Mouse (Mus musculus) MEL (cell line): ENCODE data around the gene Sept5. TPM values are rescaled to one million over a fixed set of nuclear protein-coding genes. Genes with fewer than 3 reads are reported as not detected.

Experiments used
- DNase-seq: peaks from one replicate; pipeline ENCODE4 v3.0.0; 2011; ENCODE audit warnings: low read depth, low spot score
- H3K27ac ChIP-seq: 2 replicates; pipeline ENCODE4 v1.5.1; 2012; ENCODE audit warnings: low read depth, mild to moderate bottlenecking, control low read depth, low read length, moderate library complexity; ENCODE audit not compliant: control insufficient read depth
- H3K27me3 ChIP-seq, 2 experiments: fragments of 150-350 bp in 1 of 2; sonication (generic) in 1 of 2; 2 replicates each; pipeline ENCODE4 v1.6.1; 2012; ENCODE audit warnings: low read length in 2 of 2, mild to moderate bottlenecking in 2 of 2, improper control_type of control experiment in 1 of 2, moderate library complexity in 1 of 2; ENCODE audit not compliant: insufficient read depth in 2 of 2, control insufficient read depth in 1 of 2
- H3K36me3 ChIP-seq, 2 experiments: 2 replicates each; pipeline ENCODE4 v1.6.1; 2012 to 2014; ENCODE audit warnings: low read length in 2 of 2, improper control_type of control experiment in 1 of 2, inconsistent platforms in 1 of 2, mild to moderate bottlenecking in 1 of 2; ENCODE audit not compliant: insufficient read depth in 2 of 2, control insufficient read depth in 1 of 2
- H3K4me1 ChIP-seq, 2 experiments: fragments of 150-350 bp in 1 of 2; sonication (generic) in 1 of 2; 2 replicates each; pipeline ENCODE4 v1.6.1; 2012; ENCODE audit warnings: low read length in 2 of 2, improper control_type of control experiment in 1 of 2, mild to moderate bottlenecking in 1 of 2; ENCODE audit not compliant: insufficient read depth in 2 of 2, control insufficient read depth in 1 of 2
- H3K4me3 ChIP-seq, 2 experiments: fragments of 150-350 bp in 1 of 2; sonication (generic) in 1 of 2; 2 replicates each; pipeline ENCODE4 v1.5.1; 2012; ENCODE audit warnings: low read depth in 2 of 2, low read length in 2 of 2, mild to moderate bottlenecking in 2 of 2, moderate library complexity in 2 of 2, control low read depth in 1 of 2, improper control_type of control experiment in 1 of 2; ENCODE audit not compliant: control insufficient read depth in 1 of 2, insufficient read depth in 1 of 2
- H3K79me2 ChIP-seq: 2 replicates; pipeline ENCODE4 v1.6.1; 2012; ENCODE audit warnings: mild to moderate bottlenecking, low read length, moderate library complexity; ENCODE audit not compliant: control insufficient read depth, poor library complexity, insufficient read depth
- H3K9ac ChIP-seq: 2 replicates; pipeline ENCODE4 v1.6.1; 2012; ENCODE audit warnings: low read depth, mild to moderate bottlenecking, control low read depth, low read length, moderate library complexity; ENCODE audit not compliant: control insufficient read depth, poor library complexity, severe bottlenecking
- H3K9me3 ChIP-seq: fragments of 150-350 bp; sonication (generic); replicated peaks from 2 replicates; pipeline ENCODE4 v1.6.1; 2012; ENCODE audit warnings: mild to moderate bottlenecking, low read length, improper control_type of control experiment, moderate library complexity; ENCODE audit not compliant: insufficient read depth
- CHD2 ChIP-seq: IDR thresholded peaks from 2 replicates; pipeline ENCODE4 v1.6.1; 2011; ENCODE audit warnings: low read length, improper control_type of control experiment
- CTCF ChIP-seq, 3 experiments: IDR thresholded peaks in 2 of 3; conservative IDR thresholded peaks in 1 of 3; 2 replicates each; pipeline ENCODE4 v1.5.1; 2011 to 2012; ENCODE audit warnings: low read length in 3 of 3, low read depth in 2 of 3, mild to moderate bottlenecking in 2 of 3, improper control_type of control experiment in 1 of 3, inconsistent platforms in 1 of 3, mixed read lengths in 1 of 3, moderate library complexity in 1 of 3; ENCODE audit not compliant: control insufficient read depth in 1 of 3, insufficient read depth in 1 of 3, poor library complexity in 1 of 3, severe bottlenecking in 1 of 3
- ELF1 ChIP-seq: IDR thresholded peaks from 2 replicates; pipeline ENCODE4 v1.6.1; 2014; ENCODE audit warnings: low read depth, mild to moderate bottlenecking, inconsistent platforms, low read length, improper control_type of control experiment, moderate library complexity
- ETS1 ChIP-seq: IDR thresholded peaks from 2 replicates; pipeline ENCODE4 v1.6.1; 2012; ENCODE audit warnings: low read depth, mild to moderate bottlenecking, inconsistent platforms, low read length, improper control_type of control experiment, moderate library complexity
- HCFC1 ChIP-seq: IDR thresholded peaks from 2 replicates; pipeline ENCODE4 v1.6.1; 2012; ENCODE audit warnings: low read depth, mild to moderate bottlenecking, inconsistent platforms, low read length, improper control_type of control experiment, moderate library complexity
- KAT2A ChIP-seq: conservative IDR thresholded peaks from 2 replicates; pipeline ENCODE4 v1.6.1; 2012; ENCODE audit warnings: low read depth, low read length, improper control_type of control experiment, inconsistent platforms
- MYB ChIP-seq: IDR thresholded peaks from 2 replicates; pipeline ENCODE4 v1.6.1; 2011; ENCODE audit warnings: mild to moderate bottlenecking, low read depth, low read length, improper control_type of control experiment
- NELFE ChIP-seq: IDR thresholded peaks from 2 replicates; pipeline ENCODE4 v1.6.1; 2011; ENCODE audit warnings: low read depth, low read length, improper control_type of control experiment
- NRF1 ChIP-seq: IDR thresholded peaks from 2 replicates; pipeline ENCODE4 v1.6.1; 2014; ENCODE audit warnings: low read depth, mild to moderate bottlenecking, inconsistent platforms, low read length, improper control_type of control experiment, moderate library complexity; ENCODE audit not compliant: poor library complexity, insufficient read depth, severe bottlenecking
- POLR2A ChIP-seq, 2 experiments: IDR thresholded peaks; 2 replicates each; pipeline ENCODE4 v1.6.1; 2011 to 2012; ENCODE audit warnings: low read length in 2 of 2, mild to moderate bottlenecking in 2 of 2, control low read depth in 1 of 2, improper control_type of control experiment in 1 of 2, low read depth in 1 of 2, moderate library complexity in 1 of 2; ENCODE audit not compliant: control insufficient read depth in 1 of 2, insufficient read depth in 1 of 2, poor library complexity in 1 of 2
- POLR2AphosphoS5 ChIP-seq: IDR thresholded peaks from 2 replicates; pipeline ENCODE4 v1.6.1; 2012; ENCODE audit warnings: low read depth, borderline replicate concordance, mild to moderate bottlenecking, inconsistent platforms, low read length, moderate library complexity, mixed read lengths
- RAD21 ChIP-seq: IDR thresholded peaks from 2 replicates; pipeline ENCODE4 v1.6.1; 2011; ENCODE audit warnings: mild to moderate bottlenecking, low read depth, low read length, improper control_type of control experiment
- RCOR1 ChIP-seq: IDR thresholded peaks from 2 replicates; pipeline ENCODE4 v1.6.1; 2012; ENCODE audit warnings: low read depth, mild to moderate bottlenecking, inconsistent platforms, low read length, improper control_type of control experiment
- SIN3A ChIP-seq: IDR thresholded peaks from 2 replicates; pipeline ENCODE4 v1.6.1; 2012; ENCODE audit warnings: low read length, improper control_type of control experiment, inconsistent platforms
- SMC3 ChIP-seq: IDR thresholded peaks from 2 replicates; pipeline ENCODE4 v1.6.1; 2011; ENCODE audit warnings: low read depth, low read length, improper control_type of control experiment
- TAL1 ChIP-seq: IDR thresholded peaks from 2 replicates; pipeline ENCODE4 v1.6.1; 2012; ENCODE audit warnings: mild to moderate bottlenecking, inconsistent platforms, low read length, moderate library complexity, mixed read lengths
- TCF12 ChIP-seq: IDR thresholded peaks from 2 replicates; pipeline ENCODE4 v1.6.1; 2014; ENCODE audit warnings: low read depth, mild to moderate bottlenecking, inconsistent platforms, low read length, improper control_type of control experiment, moderate library complexity
- USF2 ChIP-seq, 2 experiments: IDR thresholded peaks; 2 replicates each; pipeline ENCODE4 v1.6.1; 2011 to 2012; ENCODE audit warnings: improper control_type of control experiment in 2 of 2, low read length in 2 of 2, borderline replicate concordance in 1 of 2, inconsistent platforms in 1 of 2, low read depth in 1 of 2, mild to moderate bottlenecking in 1 of 2; ENCODE audit not compliant: insufficient read depth in 1 of 2
- ZKSCAN1 ChIP-seq: IDR thresholded peaks from 2 replicates; pipeline ENCODE4 v1.6.1; 2012; ENCODE audit warnings: low read depth, mild to moderate bottlenecking, inconsistent platforms, low read length, improper control_type of control experiment, moderate library complexity
- ZMIZ1 ChIP-seq: IDR thresholded peaks from 2 replicates; pipeline ENCODE4 v1.6.1; 2012; ENCODE audit warnings: low read depth, mild to moderate bottlenecking, inconsistent platforms, low read length, improper control_type of control experiment, moderate library complexity
- polyA plus RNA-seq, 2 experiments: library from polyadenylated mRNA; stranded (reverse) in 1 of 2; unstranded in 1 of 2; fragments of >175 nt in 1 of 2; fragments of >200 nt in 1 of 2; gene quantifications; 2 replicates each; pipeline versions ENCODE4 v1.2.1 to v1.2.4; 2012; ENCODE audit warnings: low replicate concordance in 2 of 2, low read depth in 1 of 2; ENCODE audit not compliant: insufficient read length in 2 of 2, insufficient read depth in 1 of 2, missing spikeins in 1 of 2
- total RNA-seq: library from RNA; depleted of rRNA; stranded (reverse); fragments of 300-350 nt; gene quantifications from 2 replicates; pipeline ENCODE4 v1.2.3, GENCODE M21; 2012

Sept5 gene
- total and polyA plus RNA-seq, 3 experiments, result 7.4 to 29.3 TPM; not detected in 1

DNA sequence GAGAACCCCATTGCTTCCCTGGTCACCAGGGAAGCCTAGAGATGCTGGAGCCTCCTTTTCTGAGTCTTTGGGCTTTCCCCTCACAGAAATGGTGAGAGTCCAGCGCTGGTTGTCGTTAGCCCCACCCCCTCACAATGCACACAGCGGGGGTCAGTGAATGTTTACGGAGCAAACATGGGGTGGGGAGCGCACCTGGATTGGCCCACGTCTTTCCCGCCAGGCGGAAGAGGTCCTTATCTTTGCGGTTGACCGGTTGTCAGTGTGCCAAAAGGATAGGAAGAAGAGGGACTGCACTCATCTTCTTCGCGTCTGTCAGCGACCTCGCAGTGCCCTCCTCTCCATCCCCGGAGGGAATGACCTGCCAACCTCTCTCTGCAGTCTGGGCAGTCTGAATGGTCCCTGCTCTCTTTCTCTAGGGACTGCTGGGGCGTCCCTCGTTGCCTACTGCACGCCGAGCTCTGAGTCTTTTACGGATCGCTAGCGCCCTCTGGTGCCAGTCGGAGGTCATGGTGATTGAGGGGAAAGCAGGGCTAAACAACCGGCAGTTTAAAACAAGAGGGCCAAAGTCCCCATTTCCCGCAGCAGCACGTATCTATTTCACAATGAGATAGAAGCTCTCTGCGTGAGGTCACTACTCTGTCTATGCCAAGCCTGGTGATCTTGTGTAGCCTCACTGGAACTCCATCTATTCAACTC is 12.2 kb downstream of the Sept5 start (continued):
- peak; percentile 45; the same call in 1 of the 2 replicates for TF ChIP-seq HCFC1

DNA sequence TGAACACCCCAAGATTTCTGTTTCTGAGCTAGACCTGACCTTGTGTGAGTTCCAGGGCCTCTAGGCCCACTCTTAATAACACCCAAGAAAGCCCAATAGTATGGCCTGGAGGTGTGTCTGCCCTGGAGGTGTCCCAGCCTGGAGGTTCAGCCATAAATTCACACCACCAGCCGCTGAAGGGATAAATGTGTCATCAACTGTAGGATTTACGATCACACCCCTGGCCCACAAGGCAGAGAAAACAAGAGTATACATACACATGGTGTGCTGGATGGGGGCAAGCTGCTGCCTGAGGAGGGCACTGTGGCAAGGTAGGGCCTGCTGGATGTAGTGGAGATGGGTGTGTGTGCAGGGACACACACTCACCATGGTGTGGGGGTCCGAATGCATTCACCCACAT is 16.5 kb downstream of the Sept5 start:
- no peak for TF ChIP-seq TAL1
- no peak for TF ChIP-seq MYB
- no peak for TF ChIP-seq CHD2
- no peak for TF ChIP-seq ZMIZ1
- TF ChIP-seq RAD21, result no peak
- TF ChIP-seq ZKSCAN1, result no peak
- TF ChIP-seq KAT2A, result no peak
- TF ChIP-seq TCF12, result no peak
- TF ChIP-seq, all 39 proteins: peak for 0
- no peaks in the 10 kb centered on the region for H3K9me3 ChIP-seq
- peaks cover 0 to 3% of the 10 kb centered on the region in 2 experiments; a peak in 1 of 4 replicates for H3K36me3 ChIP-seq
- no peak overlapping the region for H3K9ac ChIP-seq
- peaks cover 5 to 10% of the 10 kb centered on the region in 2 experiments for H3K27me3 ChIP-seq
- no peaks in the 10 kb centered on the region for H3K79me2 ChIP-seq
- H3K4me1 ChIP-seq, result peaks cover 3 to 6% of the 10 kb centered on the region in 2 experiments
- DNase-seq, result no peak
- H3K4me3 ChIP-seq, result no peak overlapping the region
- no peak overlapping the region for H3K27ac ChIP-seq

DNA sequence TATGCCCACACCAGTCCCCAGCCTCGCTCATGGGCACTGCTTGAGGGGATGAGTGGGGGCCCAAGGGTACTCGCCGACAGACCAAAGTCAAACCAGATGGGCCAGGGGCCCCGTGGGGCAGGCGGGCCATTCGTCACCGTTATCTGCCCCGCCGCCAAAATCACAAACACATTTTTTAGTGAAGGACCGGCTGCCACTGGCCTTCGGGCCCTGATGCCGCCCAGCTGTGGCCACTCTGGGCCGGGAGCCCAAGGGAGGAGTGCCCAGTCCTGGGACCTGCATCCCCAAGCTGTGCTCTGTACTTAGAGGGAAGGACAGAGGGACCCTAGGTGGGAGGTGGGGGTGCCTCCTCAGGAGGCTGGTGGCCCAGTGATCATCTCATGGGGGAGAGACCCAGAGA is 18.0 kb downstream of the Sept5 start:
- H3K79me2 ChIP-seq, result no peaks in the 10 kb centered on the region
- TF ChIP-seq RCOR1, result no peak
- TF ChIP-seq POLR2A (IDR thresholded peaks at IDR 0.05; ENCODE audit: control insufficient read depth in 1 of 2, insufficient read depth in 1 of 2, low read depth in 1 of 2, low read length in 2 of 2, poor library complexity in 1 of 2), result no peak
- no peak for TF ChIP-seq ZMIZ1
- no peak for TF ChIP-seq ELF1
- TF ChIP-seq CTCF (IDR thresholded peaks at IDR 0.05 in 2 of 3, conservative IDR thresholded peaks at IDR 0.05 in 1 of 3; ENCODE audit: control insufficient read depth in 1 of 3, insufficient read depth in 1 of 3, low read depth in 2 of 3, low read length in 3 of 3, poor library complexity in 1 of 3, severe bottlenecking in 1 of 3), result no peak
- TF ChIP-seq ETS1, result no peak
- TF ChIP-seq USF2 (IDR thresholded peaks at IDR 0.05; ENCODE audit: borderline replicate concordance in 1 of 2, insufficient read depth in 1 of 2, low read depth in 1 of 2, low read length in 2 of 2), result no peak
- no peak for TF ChIP-seq SIN3A
- TF ChIP-seq HCFC1, result no peak
- TF ChIP-seq NRF1, result no peak
- TF ChIP-seq POLR2AphosphoS5, result no peak
- no peak for TF ChIP-seq NELFE
- TF ChIP-seq TAL1, result no peak
- no peak for TF ChIP-seq SMC3
- H3K9me3 ChIP-seq, result no peaks in the 10 kb centered on the region
- no peak overlapping the region for H3K4me3 ChIP-seq
- peaks cover 5 to 10% of the 10 kb centered on the region in 2 experiments for H3K27me3 ChIP-seq
- no peak overlapping the region for H3K27ac ChIP-seq
- H3K9ac ChIP-seq, result no peak overlapping the region
- no peaks in the 10 kb centered on the region for H3K4me1 ChIP-seq
- DNase-seq, result no peak
- H3K36me3 ChIP-seq, result no peaks in the 10 kb centered on the region
